Mouse (Mus musculus) heart, embryonic 14.5 days (tissue): Measurements from ENCODE around the gene Oxt. TPM values are rescaled to one million over a fixed set of nuclear protein-coding genes. Genes with fewer than 3 reads are reported as not detected.

Source experiments
- ATAC-seq: fragments of 200-750 bp; cut with Nextera tagmentation; 2 replicates; pipeline ENCODE4 v1.8.0; 2017; ENCODE audit warnings: low read depth, moderate TSS enrichment; ENCODE audit not compliant: insufficient number of reproducible peaks, insufficient read depth, low FRiP score
- H3K27ac ChIP-seq, 2 experiments: fragments of 200-500 bp in 1 of 2; fragments of 300-500 bp in 1 of 2; sonication (generic) in 1 of 2; replicated peaks in 1 of 2; 2 replicates each; pipeline ENCODE4 v1.5.1; 2012 to 2014; ENCODE audit warnings: low read depth in 2 of 2, low read length in 2 of 2, control low read depth in 1 of 2, mild to moderate bottlenecking in 1 of 2, mixed read lengths in 1 of 2; ENCODE audit not compliant: control insufficient read depth in 1 of 2, insufficient read depth in 1 of 2
- H3K27me3 ChIP-seq: fragments of 300-500 bp; sonication (generic); 2 replicates; pipeline ENCODE4 v1.6.1; 2014; ENCODE audit warnings: mild to moderate bottlenecking, low read length, control low read depth; ENCODE audit not compliant: control insufficient read depth, insufficient read depth
- H3K36me3 ChIP-seq: fragments of 300-500 bp; sonication (generic); 2 replicates; pipeline ENCODE4 v1.6.1; 2014; ENCODE audit warnings: mild to moderate bottlenecking, control low read depth, low read length, mixed read lengths; ENCODE audit not compliant: control insufficient read depth, insufficient read depth
- H3K4me1 ChIP-seq, 2 experiments: fragments of 200-500 bp in 1 of 2; fragments of 300-500 bp in 1 of 2; sonication (generic) in 1 of 2; 2 replicates each; pipeline ENCODE4 v1.6.1; 2012 to 2014; ENCODE audit warnings: low read length in 2 of 2, control low read depth in 1 of 2, mixed read lengths in 1 of 2; ENCODE audit not compliant: control insufficient read depth in 2 of 2, insufficient read depth in 2 of 2
- H3K4me2 ChIP-seq: fragments of 300-500 bp; sonication (generic); 2 replicates; pipeline ENCODE4 v1.6.1; 2014; ENCODE audit warnings: mild to moderate bottlenecking, low read length
- H3K4me3 ChIP-seq, 2 experiments: fragments of 200-500 bp in 1 of 2; fragments of 300-500 bp in 1 of 2; sonication (generic) in 1 of 2; 2 replicates each; pipeline ENCODE4 v1.5.1; 2012 to 2014; ENCODE audit warnings: low read length in 2 of 2, mild to moderate bottlenecking in 2 of 2, control low read depth in 1 of 2, low read depth in 1 of 2, moderate library complexity in 1 of 2; ENCODE audit not compliant: control insufficient read depth in 1 of 2, insufficient read depth in 1 of 2
- H3K9ac ChIP-seq: fragments of 300-500 bp; sonication (generic); 2 replicates; pipeline ENCODE4 v1.6.1; 2014; ENCODE audit warnings: mild to moderate bottlenecking, low read length
- H3K9me3 ChIP-seq: fragments of 300-500 bp; sonication (generic); 2 replicates; pipeline ENCODE4 v1.6.1; 2016; ENCODE audit warnings: low read length, control low read depth; ENCODE audit not compliant: control insufficient read depth
- WGBS: fragments of 180-500 bp; shearing (Covaris S2); extraction: QIAGEN DNeasy Blood & Tissue Kit; methylation state at CpG from one replicate; pipeline ENCODE4 v1.1.7; 2014; 5-methylcytosine and 5-hydroxymethylcytosine counted together
- polyA plus RNA-seq: library from polyadenylated mRNA; unstranded; fragments of >200 nt; fragmentation: Nextera tagmentation; extraction: Ambion mirVana; gene quantifications from 2 replicates; pipeline ENCODE4 v1.2.1, GENCODE M21; 2014

Oxt gene
- polyA plus RNA-seq, result not detected in 2 replicates

DNA sequence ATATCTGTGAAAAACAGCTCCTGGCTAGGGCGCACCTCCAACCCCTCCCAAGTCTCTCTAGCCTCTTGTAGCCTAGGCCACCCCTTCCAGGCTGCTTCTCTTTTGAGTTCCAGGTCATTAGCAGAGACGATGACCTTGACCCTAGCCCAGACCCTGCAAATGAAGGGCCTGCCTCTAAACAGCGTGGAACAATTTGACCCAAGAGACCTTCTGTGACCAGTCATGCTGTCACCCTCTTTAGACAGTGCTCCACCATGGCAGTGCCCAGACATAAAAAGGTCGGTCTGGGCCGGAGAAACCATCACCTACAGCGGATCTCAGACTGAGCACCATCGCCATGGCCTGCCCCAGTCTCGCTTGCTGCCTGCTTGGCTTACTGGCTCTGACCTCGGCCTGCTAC, at the start of gene Oxt:
Gene Oxt, plus strand, starts transcription at position 301 of the 400 bp plus-strand sequence.
- Histone ChIP-seq H3K9ac (peak within 1 kb of the TSS; percentile 57), H3K27me3 (peaks cover 64% of the 10 kb centered on the region), H3K4me3 (peak within 1 kb of the TSS; percentile 33 to 40), H3K36me3 (no peaks in the 10 kb centered on the region), H3K9me3 (peaks cover 5% of the 10 kb centered on the region; the same call in 1 of the 2 replicates), H3K4me1 (peaks cover 4 to 18% of the 10 kb centered on the region in 2 experiments; a peak in 3 of 4 replicates), H3K27ac (no peak within 1 kb of the TSS), H3K4me2 (peak within 1 kb of the TSS; percentile 74)
- 55% methylated on average over 9 of the region's 9 CpGs for WGBS
- ATAC-seq, result no peak

- Histone ChIP-seq H3K4me1 (peaks cover 0 to 2% of the 10 kb centered on the region in 2 experiments; a peak in 1 of 4 replicates), H3K4me2 (no peak overlapping the region), H3K4me3 (no peak overlapping the region), H3K36me3 (peaks cover 70% of the 10 kb centered on the region), H3K9ac (no peak overlapping the region), H3K9me3 (no peaks in the 10 kb centered on the region), H3K27me3 (no peaks in the 10 kb centered on the region), H3K27ac (no peak overlapping the region)
- 83% methylated on average over 6 of the region's 6 CpGs for WGBS
- ATAC-seq, result no peak
Measured at GRCm38 (mm10) chr2:130528457-130528856, 47.5 kb upstream of the Oxt start.

DNA sequence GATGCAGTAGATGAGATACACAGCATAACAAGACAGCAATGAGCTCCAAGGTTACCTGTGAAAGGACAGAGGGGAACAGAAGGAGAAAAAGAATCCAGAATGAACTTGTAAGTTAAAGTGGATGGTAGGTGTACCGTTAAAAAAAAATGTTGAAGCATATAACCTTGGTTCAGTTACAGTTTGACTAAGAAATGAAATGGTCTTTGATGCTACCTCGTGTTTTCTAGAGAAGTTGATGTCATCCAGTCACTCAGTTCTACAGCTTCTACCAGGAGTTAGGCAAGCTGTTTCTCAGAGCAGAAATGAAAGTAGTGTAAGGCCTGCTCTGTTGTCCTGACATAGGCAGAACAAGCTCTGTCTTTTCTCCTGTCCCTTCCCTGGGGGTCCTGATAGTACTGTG, 46.7 kb upstream of the Oxt start:
- Histone ChIP-seq H3K4me3 (no peak overlapping the region), H3K27me3 (no peaks in the 10 kb centered on the region), H3K36me3 (peaks cover 75% of the 10 kb centered on the region), H3K4me2 (no peak overlapping the region), H3K27ac (no peak overlapping the region), H3K9ac (no peak overlapping the region), H3K4me1 (peaks cover 0 to 2% of the 10 kb centered on the region in 2 experiments; a peak in 1 of 4 replicates), H3K9me3 (no peaks in the 10 kb centered on the region)
- ATAC-seq, result no peak
- 87% methylated on average over 2 of the region's 2 CpGs for WGBS

DNA sequence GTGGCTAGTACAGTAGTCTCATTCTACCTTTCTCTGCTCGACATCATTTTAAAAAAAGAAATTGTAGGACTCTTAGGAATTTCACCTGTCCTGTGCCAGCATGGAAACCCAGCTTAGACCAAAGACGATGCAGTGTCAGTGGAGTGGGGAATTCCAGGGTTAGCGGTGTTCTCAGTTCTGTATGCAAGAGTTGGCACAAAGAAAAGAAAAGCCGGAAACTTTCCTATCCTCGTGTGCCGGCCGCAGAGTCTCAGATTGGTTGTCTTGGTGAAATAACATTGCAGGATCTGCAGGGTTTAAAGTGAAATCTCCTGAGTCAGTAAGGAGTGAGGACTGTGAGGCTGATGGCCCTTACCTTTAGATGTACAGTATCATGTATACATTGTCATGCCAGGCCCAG, 46.0 kb upstream of the Oxt start:
- no peaks in the 10 kb centered on the region for H3K27me3 ChIP-seq
- H3K27ac ChIP-seq, result no peak overlapping the region
- no peak overlapping the region for H3K9ac ChIP-seq
- no peak overlapping the region for H3K4me3 ChIP-seq
- H3K36me3 ChIP-seq, result peaks cover 75% of the 10 kb centered on the region
- H3K4me1 ChIP-seq, result peaks cover 0 to 2% of the 10 kb centered on the region in 2 experiments; a peak in 1 of 4 replicates
- ATAC-seq, result no peak
- WGBS, result 84% methylated on average over 7 of the region's 7 CpGs
- H3K9me3 ChIP-seq, result no peaks in the 10 kb centered on the region
- H3K4me2 ChIP-seq, result no peak overlapping the region

GRCm38 (mm10) chr2:130532201-130532600, 43.8 kb upstream of the Oxt start:
- H3K27me3 ChIP-seq, result no peaks in the 10 kb centered on the region
- ATAC-seq, result no peak
- no peak overlapping the region for H3K27ac ChIP-seq
- no peak overlapping the region for H3K9ac ChIP-seq
- H3K4me1 ChIP-seq, result peaks cover 0 to 2% of the 10 kb centered on the region in 2 experiments; a peak in 1 of 4 replicates
- WGBS, result 71% methylated on average over 2 of the region's 2 CpGs
- no peak overlapping the region for H3K4me2 ChIP-seq
- H3K4me3 ChIP-seq, result no peak overlapping the region
- H3K36me3 ChIP-seq, result peaks cover 78% of the 10 kb centered on the region
- no peaks in the 10 kb centered on the region for H3K9me3 ChIP-seq

DNA sequence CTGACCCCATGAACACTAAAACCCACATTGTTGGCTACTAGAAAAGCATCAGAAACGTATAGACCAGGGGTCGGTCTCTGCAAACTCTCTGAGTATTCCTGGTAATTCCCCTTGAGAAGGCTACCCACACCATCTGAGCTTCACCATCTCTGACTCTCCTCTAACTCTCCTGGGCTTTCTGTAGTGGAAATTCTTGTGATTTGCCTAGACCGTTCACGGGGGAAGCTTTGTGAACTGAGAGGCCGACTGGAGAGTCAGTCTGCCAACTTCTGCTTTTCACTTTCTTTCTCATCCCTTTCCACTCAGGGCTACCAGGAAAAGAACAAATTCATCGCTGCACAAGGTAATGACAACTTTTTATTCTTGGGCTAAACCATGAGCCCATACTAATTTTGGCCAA, 41.0 kb upstream of the Oxt start:
- no peak for ATAC-seq
- H3K4me2 ChIP-seq, result no peak overlapping the region
- no peaks in the 10 kb centered on the region for H3K9me3 ChIP-seq
- WGBS, result 86% methylated on average over 6 of the region's 6 CpGs
- H3K36me3 ChIP-seq, result peaks cover 87% of the 10 kb centered on the region
- no peak overlapping the region for H3K27ac ChIP-seq
- H3K27me3 ChIP-seq, result no peaks in the 10 kb centered on the region
- no peaks in the 10 kb centered on the region for H3K4me1 ChIP-seq
- H3K9ac ChIP-seq, result no peak overlapping the region
- no peak overlapping the region for H3K4me3 ChIP-seq

DNA sequence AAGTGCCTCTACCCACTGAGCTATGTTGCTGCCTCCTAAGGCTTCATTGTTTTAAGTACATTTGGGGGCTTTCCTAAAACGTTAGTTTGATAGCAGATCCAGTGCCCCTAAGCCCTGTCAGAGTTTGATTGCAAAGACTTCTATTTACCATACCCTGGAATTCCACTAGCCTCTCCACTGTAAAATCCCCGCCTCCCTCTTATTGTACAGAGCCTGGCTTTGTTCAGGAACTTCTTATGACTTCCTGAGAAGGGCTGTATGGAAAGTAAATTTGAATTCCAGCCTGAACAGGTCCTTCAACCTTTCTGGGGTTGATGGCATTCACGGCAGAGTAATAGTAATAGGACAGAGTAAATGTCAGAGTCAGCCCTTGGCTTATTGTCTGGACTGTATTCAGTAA, 39.1 kb upstream of the Oxt start:
- WGBS, result 81% methylated on average over 3 of the region's 3 CpGs
- no peak overlapping the region for H3K4me2 ChIP-seq
- no peak overlapping the region for H3K4me3 ChIP-seq
- H3K27ac ChIP-seq, result no peak overlapping the region
- no peaks in the 10 kb centered on the region for H3K9me3 ChIP-seq
- H3K9ac ChIP-seq, result no peak overlapping the region
- no peaks in the 10 kb centered on the region for H3K4me1 ChIP-seq
- peaks cover 93% of the 10 kb centered on the region for H3K36me3 ChIP-seq
- ATAC-seq, result no peak
- H3K27me3 ChIP-seq, result no peaks in the 10 kb centered on the region

GRCm38 (mm10) chr2:130538876-130539546, 37.0 kb upstream of the Oxt start:
- no peak for ATAC-seq
- H3K27ac ChIP-seq, result no peak overlapping the region
- H3K36me3 ChIP-seq, result peaks cover 96% of the 10 kb centered on the region
- H3K9ac ChIP-seq, result no peak overlapping the region
- H3K4me3 ChIP-seq, result no peak overlapping the region
- WGBS, result 84% methylated on average over 8 of the region's 8 CpGs
- no peaks in the 10 kb centered on the region for H3K27me3 ChIP-seq
- no peaks in the 10 kb centered on the region for H3K9me3 ChIP-seq
- H3K4me2 ChIP-seq, result no peak overlapping the region
- H3K4me1 ChIP-seq, result no peaks in the 10 kb centered on the region
